Mouse (Mus musculus) erythroblast, embryonic 14.5 days (primary cell): ENCODE results near the gene Nin.

Experiments
- GATA1 ChIP-seq: IDR thresholded peaks from 2 replicates; pipeline ENCODE4 v1.6.1; 2012; ENCODE audit warnings: low read length, inconsistent platforms, mixed read lengths
- TAL1 ChIP-seq: IDR thresholded peaks from 3 replicates; pipeline ENCODE4 v1.6.1; 2012; ENCODE audit warnings: low read length, inconsistent platforms, mixed read lengths

- TF ChIP-seq GATA1 (no peak), TAL1 (no peak)
Observed at GRCm38 (mm10) chr12:70112090-70112383, 1.5 kb downstream of the Nin start.
